Mouse (Mus musculus) G1E (cell line): ENCODE results near the gene Ppp2r5c. TPM values are rescaled to one million over a fixed set of nuclear protein-coding genes. Genes with fewer than 3 reads are reported as not detected.

Experiments
- ATAC-seq: 2 replicates; pipeline ENCODE4 v1.8.0; 2016; ENCODE audit warnings: mild to moderate bottlenecking; ENCODE audit not compliant: insufficient number of reproducible peaks, poor library complexity, low FRiP score, severe bottlenecking; ENCODE audit errors: extremely low read depth
- DNase-seq: peaks from one replicate; pipeline ENCODE4 v3.0.0; 2012; ENCODE audit warnings: low spot score
- H3K27me3 ChIP-seq: 2 replicates; pipeline ENCODE4 v1.6.1; 2012; ENCODE audit warnings: mild to moderate bottlenecking, low read length, inconsistent platforms; ENCODE audit not compliant: insufficient read depth
- H3K36me3 ChIP-seq: replicated peaks from 2 replicates; pipeline ENCODE3; 2012; ENCODE audit warnings: mild to moderate bottlenecking, inconsistent platforms
- H3K4me1 ChIP-seq: 2 replicates; pipeline ENCODE4 v1.6.1; 2012; ENCODE audit warnings: low read depth, low read length, inconsistent platforms, mixed read lengths; ENCODE audit not compliant: insufficient read depth
- H3K4me3 ChIP-seq: 2 replicates; pipeline ENCODE4 v1.5.1; 2012; ENCODE audit warnings: low read depth, mild to moderate bottlenecking, inconsistent platforms, low read length, moderate library complexity, mixed read lengths
- H3K9me3 ChIP-seq: replicated peaks from 2 replicates; pipeline ENCODE4 v1.6.1; 2012; ENCODE audit warnings: inconsistent platforms
- CTCF ChIP-seq: IDR thresholded peaks from 2 replicates; pipeline ENCODE4 v1.5.1; 2012; ENCODE audit warnings: low read depth, low read length, inconsistent platforms, mixed read lengths
- GATA1 ChIP-seq: IDR thresholded peaks from 2 replicates; pipeline ENCODE4 v1.6.1; 2012; ENCODE audit warnings: borderline replicate concordance, low read length, inconsistent platforms, mixed read lengths
- GATA2 ChIP-seq: IDR thresholded peaks from 2 replicates; pipeline ENCODE4 v1.6.1; 2012; ENCODE audit warnings: low read depth, low read length, inconsistent platforms, borderline replicate concordance
- POLR2AphosphoS5 ChIP-seq: IDR thresholded peaks from 2 replicates; pipeline ENCODE4 v1.6.1; 2012; ENCODE audit warnings: low read depth, low read length, inconsistent platforms; ENCODE audit not compliant: insufficient replicate concordance
- TAL1 ChIP-seq: conservative IDR thresholded peaks from 2 replicates; pipeline ENCODE4 v1.6.1; 2012; ENCODE audit warnings: low read depth, low read length, inconsistent platforms, mixed read lengths
- polyA plus RNA-seq: library from polyadenylated mRNA; stranded (reverse); fragments of >175 nt; gene quantifications from 2 replicates; pipeline ENCODE4 v1.2.3, GENCODE M21; 2012
- total RNA-seq, 2 experiments: library from RNA; stranded (forward) in 1 of 2; stranded (reverse) in 1 of 2; fragments of 200-1000 nt in 1 of 2; fragments of >200 nt in 1 of 2; fragmentation: Nextera tagmentation in 1 of 2; gene quantifications; 2 replicates each; pipeline ENCODE4 v1.2.3; 2014 to 2017

Ppp2r5c gene
- total and polyA plus RNA-seq, 3 experiments = 30.6 to 282 (median 192) TPM

- Histone ChIP-seq H3K36me3 (peaks cover 98% of the 10 kb centered on the region), H3K9me3 (no peaks in the 10 kb centered on the region), H3K4me3 (no peak overlapping the region), H3K4me1 (peaks cover 5% of the 10 kb centered on the region; the same call in 1 of the 2 replicates), H3K27me3 (no peaks in the 10 kb centered on the region; the same call in 1 of the 2 replicates)
- DNase-seq = no peak
- TF ChIP-seq TAL1 (no peak), GATA1 (no peak), POLR2AphosphoS5 (no peak), GATA2 (no peak), CTCF (no peak)
- no peak for ATAC-seq
Observed at GRCm38 (mm10) chr12:110550364-110550763, 103.4 kb downstream of the Ppp2r5c start.

GRCm38 (mm10) chr12:110552113-110552512 lies 105.2 kb downstream of the Ppp2r5c start:
- peaks cover 98% of the 10 kb centered on the region for H3K36me3 ChIP-seq
- ATAC-seq (no peak), DNase-seq (no peak)
- no peak for TF ChIP-seq CTCF
- TF ChIP-seq TAL1 = no peak
- no peak for TF ChIP-seq GATA1
- no peaks in the 10 kb centered on the region; the same call in 1 of the 2 replicates for H3K27me3 ChIP-seq
- H3K9me3 ChIP-seq = no peaks in the 10 kb centered on the region
- no peak overlapping the region for H3K4me3 ChIP-seq
- peaks cover 5% of the 10 kb centered on the region; the same call in 1 of the 2 replicates for H3K4me1 ChIP-seq

- Histone ChIP-seq H3K4me1 (peaks cover 5% of the 10 kb centered on the region; the same call in 1 of the 2 replicates), H3K9me3 (no peaks in the 10 kb centered on the region), H3K4me3 (no peak overlapping the region), H3K27me3 (no peaks in the 10 kb centered on the region; the same call in 1 of the 2 replicates), H3K36me3 (peaks cover 97% of the 10 kb centered on the region)
- ATAC-seq = no peak
- TF ChIP-seq TAL1 = no peak
- TF ChIP-seq CTCF = no peak
- TF ChIP-seq GATA2 = no peak
- no peak for TF ChIP-seq GATA1
- TF ChIP-seq POLR2AphosphoS5 = no peak
- no peak for DNase-seq
Observed at GRCm38 (mm10) chr12:110553362-110553761, 106.4 kb downstream of the Ppp2r5c start.

- H3K36me3 ChIP-seq = peaks cover 97% of the 10 kb centered on the region
- H3K27me3 ChIP-seq = no peaks in the 10 kb centered on the region; the same call in 1 of the 2 replicates
- H3K4me3 ChIP-seq = no peak overlapping the region
- H3K9me3 ChIP-seq = no peaks in the 10 kb centered on the region
- ATAC-seq (no peak), DNase-seq (no peak)
- H3K4me1 ChIP-seq = no peaks in the 10 kb centered on the region
- TF ChIP-seq POLR2AphosphoS5 (no peak), GATA2 (no peak), GATA1 (no peak), CTCF (no peak), TAL1 (no peak)
Observed at GRCm38 (mm10) chr12:110555536-110556240, 108.8 kb downstream of the Ppp2r5c start.

GRCm38 (mm10) chr12:110556861-110557628 lies 110.1 kb downstream of the Ppp2r5c start:
- H3K27me3 ChIP-seq = no peaks in the 10 kb centered on the region; the same call in 1 of the 2 replicates
- H3K4me3 ChIP-seq = no peak overlapping the region
- ATAC-seq (no peak), DNase-seq (no peak)
- no peaks in the 10 kb centered on the region for H3K9me3 ChIP-seq
- TF ChIP-seq TAL1 (no peak), POLR2AphosphoS5 (no peak), GATA2 (no peak)
- no peaks in the 10 kb centered on the region for H3K4me1 ChIP-seq
- H3K36me3 ChIP-seq = peaks cover 97% of the 10 kb centered on the region

- H3K27me3 ChIP-seq = no peaks in the 10 kb centered on the region; the same call in 1 of the 2 replicates
- H3K4me1 ChIP-seq = no peaks in the 10 kb centered on the region
- TF ChIP-seq POLR2AphosphoS5 (no peak), GATA1 (no peak), GATA2 (no peak), CTCF (no peak), TAL1 (no peak)
- H3K4me3 ChIP-seq = no peak overlapping the region
- peaks cover 96% of the 10 kb centered on the region for H3K36me3 ChIP-seq
- no peak for ATAC-seq
- H3K9me3 ChIP-seq = no peaks in the 10 kb centered on the region
- DNase-seq = no peak
Observed at GRCm38 (mm10) chr12:110558175-110558574, 111.3 kb downstream of the Ppp2r5c start.
